Mouse (Mus musculus) CH12.LX (cell line): ENCODE measurements at regions not wholly inside any gene's neighbourhood (a gene's known extent, or its start where the extent isn't known, plus 50 kb on each side); places are given as distances from the start of the nearest gene placed in this dataset.

Experiments
- DNase-seq: peaks from one replicate; pipeline ENCODE4 v3.0.0-alpha.2; 2013; ENCODE audit errors: extremely low read depth
- H3K27ac ChIP-seq: 2 replicates; pipeline ENCODE4 v1.5.1; 2012; ENCODE audit warnings: low read depth, mild to moderate bottlenecking, control low read depth, moderate library complexity; ENCODE audit not compliant: insufficient read depth
- H3K27me3 ChIP-seq: replicated peaks from 2 replicates; pipeline ENCODE3; 2012; ENCODE audit warnings: inconsistent platforms
- H3K36me3 ChIP-seq, 2 experiments: replicated peaks in 1 of 2; 2 replicates each; pipeline versions ENCODE3 to v1.6.1; 2012; ENCODE audit warnings: inconsistent platforms in 1 of 2, low read length in 1 of 2, mild to moderate bottlenecking in 1 of 2, mixed read lengths in 1 of 2, moderate library complexity in 1 of 2; ENCODE audit not compliant: control insufficient read depth in 1 of 2, insufficient read depth in 1 of 2
- H3K4me1 ChIP-seq, 2 experiments: 2 replicates each; pipeline ENCODE4 v1.6.1; 2012; ENCODE audit warnings: inconsistent platforms in 1 of 2, moderate library complexity in 1 of 2; ENCODE audit not compliant: insufficient read depth in 2 of 2, control insufficient read depth in 1 of 2
- H3K4me2 ChIP-seq: 2 replicates; pipeline ENCODE4 v1.6.1; 2012; ENCODE audit warnings: low read depth, mild to moderate bottlenecking, control low read depth; ENCODE audit not compliant: poor library complexity, insufficient read depth, severe bottlenecking
- H3K4me3 ChIP-seq, 3 experiments: fragments of 150-350 bp in 1 of 3; sonication (generic) in 1 of 3; replicated peaks in 1 of 3; 2 replicates each; pipeline versions ENCODE3 to v1.5.1; 2011 to 2012; ENCODE audit warnings: low read depth in 2 of 3, low read length in 2 of 3, mild to moderate bottlenecking in 2 of 3, moderate library complexity in 2 of 3, control low read depth in 1 of 3, improper control_type of control experiment in 1 of 3, inconsistent platforms in 1 of 3, mixed read lengths in 1 of 3; ENCODE audit not compliant: poor library complexity in 1 of 3
- H3K79me2 ChIP-seq: replicated peaks from 2 replicates; pipeline ENCODE4 v1.6.1; 2012; ENCODE audit warnings: mild to moderate bottlenecking, moderate library complexity; ENCODE audit not compliant: control insufficient read depth, poor library complexity, insufficient read depth, severe bottlenecking; ENCODE audit errors: extremely low read depth
- H3K9ac ChIP-seq: 2 replicates; pipeline ENCODE4 v1.6.1; 2012; ENCODE audit warnings: low read depth, mild to moderate bottlenecking, control low read depth, moderate library complexity; ENCODE audit not compliant: insufficient read depth
- H3K9me3 ChIP-seq: replicated peaks from 2 replicates; pipeline ENCODE3; 2012; ENCODE audit warnings: low read length, inconsistent platforms, mixed read lengths
- BHLHE40 ChIP-seq: IDR thresholded peaks from 2 replicates; pipeline ENCODE4 v1.6.1; 2011; ENCODE audit warnings: mild to moderate bottlenecking, low read depth, low read length, improper control_type of control experiment
- CHD1 ChIP-seq: IDR thresholded peaks from 2 replicates; pipeline ENCODE4 v1.6.1; 2012; ENCODE audit warnings: low read depth, low read length, improper control_type of control experiment, inconsistent platforms
- CTCF ChIP-seq, 2 experiments: IDR thresholded peaks in 1 of 2; conservative IDR thresholded peaks in 1 of 2; 2 replicates each; pipeline ENCODE4 v1.5.1; 2011 to 2012; ENCODE audit warnings: low read depth in 2 of 2, low read length in 2 of 2, improper control_type of control experiment in 1 of 2, inconsistent platforms in 1 of 2, mild to moderate bottlenecking in 1 of 2, moderate library complexity in 1 of 2
- EP300 ChIP-seq: IDR thresholded peaks from 2 replicates; pipeline ENCODE4 v1.6.1; 2011; ENCODE audit warnings: low read length, improper control_type of control experiment
- HCFC1 ChIP-seq: IDR thresholded peaks from 2 replicates; pipeline ENCODE4 v1.6.1; 2012; ENCODE audit warnings: low read depth, mild to moderate bottlenecking, inconsistent platforms, low read length, improper control_type of control experiment
- JUND ChIP-seq: conservative IDR thresholded peaks from 2 replicates; pipeline ENCODE4 v1.6.1; 2011; ENCODE audit warnings: low read depth, low read length, improper control_type of control experiment
- MAFK ChIP-seq: IDR thresholded peaks from 2 replicates; pipeline ENCODE4 v1.6.1; 2011; ENCODE audit warnings: low read length, improper control_type of control experiment; ENCODE audit not compliant: insufficient replicate concordance
- MAZ ChIP-seq: IDR thresholded peaks from 2 replicates; pipeline ENCODE4 v1.6.1; 2012; ENCODE audit warnings: low read depth, mild to moderate bottlenecking, inconsistent platforms, low read length, improper control_type of control experiment, moderate library complexity
- MEF2A ChIP-seq: IDR thresholded peaks from 2 replicates; pipeline ENCODE4 v1.6.1; 2014; ENCODE audit warnings: low read depth, mild to moderate bottlenecking, inconsistent platforms, low read length, improper control_type of control experiment, borderline replicate concordance
- MXI1 ChIP-seq: IDR thresholded peaks from 2 replicates; pipeline ENCODE4 v1.6.1; 2011; ENCODE audit warnings: mild to moderate bottlenecking, low read depth, low read length, improper control_type of control experiment
- MYC ChIP-seq: IDR thresholded peaks from 2 replicates; pipeline ENCODE4 v1.6.1; 2011; ENCODE audit warnings: low read depth, mild to moderate bottlenecking, improper control_type of control experiment, low read length
- NELFE ChIP-seq: IDR thresholded peaks from 2 replicates; pipeline ENCODE4 v1.6.1; 2011; ENCODE audit warnings: low read depth, low read length, improper control_type of control experiment
- PAX5 ChIP-seq: IDR thresholded peaks from 2 replicates; pipeline ENCODE4 v1.6.1; 2012; ENCODE audit warnings: low read length, inconsistent platforms, mixed read lengths
- POLR2A ChIP-seq: IDR thresholded peaks from 2 replicates; pipeline ENCODE4 v1.6.1; 2011; ENCODE audit warnings: low read depth, mild to moderate bottlenecking, improper control_type of control experiment, low read length
- POLR2AphosphoS2 ChIP-seq: IDR thresholded peaks from 2 replicates; pipeline ENCODE4 v1.6.1; 2011; ENCODE audit warnings: low read depth, low read length, improper control_type of control experiment
- RAD21 ChIP-seq: IDR thresholded peaks from 2 replicates; pipeline ENCODE4 v1.6.1; 2011; ENCODE audit warnings: low read depth, mild to moderate bottlenecking, low read length, improper control_type of control experiment, moderate library complexity
- RCOR1 ChIP-seq: conservative IDR thresholded peaks from 2 replicates; pipeline ENCODE4 v1.6.1; 2012; ENCODE audit warnings: low read depth, mild to moderate bottlenecking, inconsistent platforms, low read length, improper control_type of control experiment
- SIN3A ChIP-seq: IDR thresholded peaks from 2 replicates; pipeline ENCODE4 v1.6.1; 2012; ENCODE audit warnings: low read length, improper control_type of control experiment, inconsistent platforms
- TBP ChIP-seq: conservative IDR thresholded peaks from 2 replicates; pipeline ENCODE4 v1.6.1; 2011; ENCODE audit warnings: low read depth, low read length, improper control_type of control experiment
- TCF12 ChIP-seq: IDR thresholded peaks from 2 replicates; pipeline ENCODE4 v1.6.1; 2014; ENCODE audit warnings: low read depth, mild to moderate bottlenecking, inconsistent platforms, low read length, improper control_type of control experiment
- UBTF ChIP-seq: IDR thresholded peaks from 2 replicates; pipeline ENCODE4 v1.6.1; 2012; ENCODE audit warnings: low read depth, mild to moderate bottlenecking, inconsistent platforms, low read length, improper control_type of control experiment, moderate library complexity
- USF1 ChIP-seq: IDR thresholded peaks from 2 replicates; pipeline ENCODE4 v1.6.1; 2014; ENCODE audit warnings: low read depth, mild to moderate bottlenecking, inconsistent platforms, low read length, improper control_type of control experiment
- USF2 ChIP-seq: conservative IDR thresholded peaks from 2 replicates; pipeline ENCODE4 v1.6.1; 2011; ENCODE audit warnings: low read depth, low read length, improper control_type of control experiment
- ZC3H11A ChIP-seq: IDR thresholded peaks from 2 replicates; pipeline ENCODE4 v1.6.1; 2012; ENCODE audit warnings: low read depth, mild to moderate bottlenecking, inconsistent platforms, low read length, improper control_type of control experiment
- ZMIZ1 ChIP-seq: IDR thresholded peaks from 2 replicates; pipeline ENCODE4 v1.6.1; 2012; ENCODE audit warnings: low read depth, mild to moderate bottlenecking, inconsistent platforms, low read length, improper control_type of control experiment
- ZNF384 ChIP-seq: IDR thresholded peaks from 2 replicates; pipeline ENCODE4 v1.6.1; 2012; ENCODE audit warnings: low read depth, low read length, improper control_type of control experiment, inconsistent platforms
- dilution Hi-C: fragments of 300-500 bp; cut with MboI; formaldehyde crosslinking; loops from 2 replicates; pipeline ENCODE4 v1.14.3; 2020; ENCODE audit warnings: low sequenced_read_pairs; ENCODE audit not compliant: extremely low pct_unique_long_range_greater_than_20kb, extremely low pct_ligation_motif_present
- in situ Hi-C: fragments of 300-500 bp; cut with MboI; formaldehyde crosslinking; loops from 3 replicates; pipeline ENCODE4 v1.14.3; 2019; ENCODE audit warnings: low sequenced_read_pairs, low pct_ligation_motif_present, low pct_unique_long_range_greater_than_20kb, mixed read lengths

DNA sequence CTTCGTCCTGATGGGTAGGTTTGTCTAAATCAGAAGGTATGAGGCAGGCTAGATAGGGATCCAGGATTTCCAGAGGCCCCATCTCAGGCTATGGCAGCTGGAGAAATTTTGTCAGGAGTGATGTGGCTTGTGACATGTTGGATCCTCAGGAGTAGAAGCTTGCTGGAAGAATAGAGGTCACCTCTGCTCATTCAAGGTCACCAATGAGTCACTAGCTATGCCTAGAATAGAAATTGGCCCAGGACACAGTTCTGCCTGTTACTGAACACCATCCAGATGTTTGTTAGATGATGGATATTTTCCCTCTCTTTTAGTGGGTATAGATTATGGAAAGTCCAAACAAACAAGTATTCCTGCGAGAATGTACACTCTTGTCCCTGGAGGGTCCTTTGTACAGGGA, 173.7 kb downstream of the Nmur2 start:
- in situ Hi-C loops, result no loop called here
- Histone ChIP-seq H3K79me2 (no peaks in the 10 kb centered on the region), H3K36me3 (no peaks in the 10 kb centered on the region), H3K27me3 (peaks cover 56% of the 10 kb centered on the region), H3K9ac (no peak overlapping the region), H3K4me2 (no peak overlapping the region)
- no peak for TF ChIP-seq USF1
- TF ChIP-seq MAZ, result no peak
- TF ChIP-seq POLR2A, result no peak
- no peak for TF ChIP-seq JUND
- TF ChIP-seq HCFC1, result no peak
- TF ChIP-seq ZC3H11A, result no peak
- no peak for TF ChIP-seq BHLHE40
- no peak for TF ChIP-seq ZMIZ1
- TF ChIP-seq MXI1, result no peak
- TF ChIP-seq EP300, result no peak
- TF ChIP-seq MAFK, result no peak
- TF ChIP-seq PAX5, result no peak
- TF ChIP-seq SIN3A, result no peak
- TF ChIP-seq NELFE, result no peak
- no peak for TF ChIP-seq RAD21
- TF ChIP-seq, all 38 proteins: peak for 0
- dilution Hi-C loops, result no loop called here
- Histone ChIP-seq H3K9me3 (no peaks in the 10 kb centered on the region), H3K27ac (no peak overlapping the region), H3K4me3 (no peak overlapping the region), H3K4me1 (no peaks in the 10 kb centered on the region)
- DNase-seq, result no peak

DNA sequence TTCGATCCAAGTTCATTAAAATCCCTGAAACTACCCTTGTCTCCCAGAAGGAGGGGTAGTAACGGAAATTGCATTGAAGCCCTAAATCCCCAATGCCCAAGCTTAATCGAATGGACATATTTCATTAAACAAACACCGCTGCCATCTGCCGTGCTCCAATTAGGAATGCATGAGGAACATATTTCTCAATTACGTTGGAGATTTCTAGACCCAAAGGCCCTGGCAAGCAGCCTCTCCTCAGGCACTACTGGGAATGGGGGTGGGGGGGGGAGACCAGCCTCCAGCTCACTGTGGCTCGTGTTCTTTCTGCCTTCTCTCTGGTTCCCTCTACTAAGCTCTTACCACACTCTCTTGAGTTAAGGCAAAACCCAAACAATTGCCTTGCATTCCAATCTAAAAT, 181.6 kb downstream of the Nmur2 start:
- Histone ChIP-seq H3K27me3 (peaks cover 24% of the 10 kb centered on the region), H3K27ac (no peak overlapping the region), H3K4me1 (no peaks in the 10 kb centered on the region), H3K4me3 (no peak overlapping the region), H3K36me3 (no peaks in the 10 kb centered on the region), H3K9ac (no peak overlapping the region), H3K4me2 (no peak overlapping the region), H3K9me3 (no peaks in the 10 kb centered on the region), H3K79me2 (no peaks in the 10 kb centered on the region)
- in situ Hi-C loops (no loop called here), dilution Hi-C loops (no loop called here)
- DNase-seq, result no peak
- TF ChIP-seq MAZ (no peak), TBP (no peak), MEF2A (no peak), ZC3H11A (no peak), NELFE (no peak), CTCF (conservative IDR thresholded peaks at IDR 0.05 in 1 of 2, IDR thresholded peaks at IDR 0.05 in 1 of 2; ENCODE audit: low read depth in 2 of 2, low read length in 2 of 2) (no peak), JUND (no peak), MYC (no peak), TCF12 (no peak), ZNF384 (no peak), RCOR1 (no peak), CHD1 (no peak), UBTF (no peak), USF2 (no peak), ZMIZ1 (no peak), POLR2AphosphoS2 (no peak)
